Mouse (Mus musculus): Measurements from ENCODE around the gene Nol8. TPM values are rescaled to one million over a fixed set of nuclear protein-coding genes. Genes with fewer than 3 reads are reported as not detected.

The Nol8 gene
- total and polyA plus RNA-seq, 3 experiments: 1.4 to 19.4 (median 19.3) TPM

GRCm38 (mm10) chr13:49691056-49691455 is 38.2 kb downstream of the Nol8 start:
- H3K27ac ChIP-seq: no peak overlapping the region
- DNase-seq: no peak
- intact Hi-C loops (cut with DNase I): no loop called here
- TF ChIP-seq EP300 (IDR thresholded peaks at IDR 0.05; ENCODE audit: insufficient read depth, low read depth, low read length): no peak
- TF ChIP-seq CTCF (IDR thresholded peaks at IDR 0.05): no peak
- TF ChIP-seq POLR2A (IDR thresholded peaks at IDR 0.05; ENCODE audit: insufficient read depth, low read depth, low read length): no peak
- H3K9ac ChIP-seq (ENCODE audit: low read depth, low read length): no peak overlapping the region
- peaks cover 1% of the 10 kb centered on the region; the same call in 1 of the 2 replicates for H3K79me2 ChIP-seq (replicated peaks; ENCODE audit: control insufficient read depth, insufficient read depth, low read length)
- H3K4me3 ChIP-seq: no peak overlapping the region
- H3K4me1 ChIP-seq (ENCODE audit: control insufficient read depth, insufficient read depth, low read length): no peaks in the 10 kb centered on the region
- no peaks in the 10 kb centered on the region for H3K27me3 ChIP-seq (ENCODE audit: control insufficient read depth, insufficient read depth, low read length)
- no peaks in the 10 kb centered on the region for H3K36me3 ChIP-seq (ENCODE audit: control insufficient read depth, insufficient read depth, low read length)
- 94% methylated on average over 5 of the region's 5 CpGs for WGBS

- no peaks in the 10 kb centered on the region for H3K36me3 ChIP-seq (ENCODE audit: control insufficient read depth, insufficient read depth, low read length)
- H3K27me3 ChIP-seq (ENCODE audit: control insufficient read depth, insufficient read depth, low read length): no peaks in the 10 kb centered on the region
- 93% methylated on average over 11 of the region's 11 CpGs for WGBS
- intact Hi-C loops (cut with DNase I): no loop called here
- H3K4me3 ChIP-seq: no peak overlapping the region
- DNase-seq: no peak
- no peaks in the 10 kb centered on the region for H3K4me1 ChIP-seq (ENCODE audit: control insufficient read depth, insufficient read depth, low read length)
- no peaks in the 10 kb centered on the region; the same call in 1 of the 2 replicates for H3K79me2 ChIP-seq (replicated peaks; ENCODE audit: control insufficient read depth, insufficient read depth, low read length)
- no peak overlapping the region for H3K27ac ChIP-seq
- TF ChIP-seq POLR2A (IDR thresholded peaks at IDR 0.05; ENCODE audit: insufficient read depth, low read depth, low read length): no peak
- no peak for TF ChIP-seq CTCF (IDR thresholded peaks at IDR 0.05)
- no peak for TF ChIP-seq EP300 (IDR thresholded peaks at IDR 0.05; ENCODE audit: insufficient read depth, low read depth, low read length)
- no peak overlapping the region for H3K9ac ChIP-seq (ENCODE audit: low read depth, low read length)
Observed at GRCm38 (mm10) chr13:49703216-49703779, 50.4 kb downstream of the Nol8 start.

- no peaks in the 10 kb centered on the region for H3K27me3 ChIP-seq (ENCODE audit: control insufficient read depth, insufficient read depth, low read length)
- WGBS: 93% methylated on average over 3 of the region's 3 CpGs
- no peak for TF ChIP-seq POLR2A (IDR thresholded peaks at IDR 0.05; ENCODE audit: insufficient read depth, low read depth, low read length)
- TF ChIP-seq CTCF (IDR thresholded peaks at IDR 0.05): no peak
- TF ChIP-seq EP300 (IDR thresholded peaks at IDR 0.05; ENCODE audit: insufficient read depth, low read depth, low read length): no peak
- no peaks in the 10 kb centered on the region for H3K79me2 ChIP-seq (replicated peaks; ENCODE audit: control insufficient read depth, insufficient read depth, low read length)
- H3K4me3 ChIP-seq: no peak overlapping the region
- H3K27ac ChIP-seq: no peak overlapping the region
- no peak for DNase-seq
- no peaks in the 10 kb centered on the region for H3K4me1 ChIP-seq (ENCODE audit: control insufficient read depth, insufficient read depth, low read length)
- no peak overlapping the region for H3K9ac ChIP-seq (ENCODE audit: low read depth, low read length)
- intact Hi-C loops (cut with DNase I): no loop called here
- no peaks in the 10 kb centered on the region for H3K36me3 ChIP-seq (ENCODE audit: control insufficient read depth, insufficient read depth, low read length)
Observed at GRCm38 (mm10) chr13:49706032-49706690, 53.3 kb downstream of the Nol8 start.

GRCm38 (mm10) chr13:49708311-49708710 is 55.4 kb downstream of the Nol8 start:
- no peaks in the 10 kb centered on the region for H3K27me3 ChIP-seq (ENCODE audit: control insufficient read depth, insufficient read depth, low read length)
- H3K9ac ChIP-seq (ENCODE audit: low read depth, low read length): no peak overlapping the region
- WGBS: 87% methylated on average over 8 of the region's 8 CpGs
- H3K4me1 ChIP-seq (ENCODE audit: control insufficient read depth, insufficient read depth, low read length): no peaks in the 10 kb centered on the region
- no peaks in the 10 kb centered on the region for H3K36me3 ChIP-seq (ENCODE audit: control insufficient read depth, insufficient read depth, low read length)
- intact Hi-C loops (cut with DNase I): no loop called here
- DNase-seq: no peak
- H3K4me3 ChIP-seq: no peak overlapping the region
- H3K27ac ChIP-seq: no peak overlapping the region
- TF ChIP-seq CTCF (IDR thresholded peaks at IDR 0.05): no peak
- no peak for TF ChIP-seq POLR2A (IDR thresholded peaks at IDR 0.05; ENCODE audit: insufficient read depth, low read depth, low read length)
- TF ChIP-seq EP300 (IDR thresholded peaks at IDR 0.05; ENCODE audit: insufficient read depth, low read depth, low read length): no peak
- no peaks in the 10 kb centered on the region for H3K79me2 ChIP-seq (replicated peaks; ENCODE audit: control insufficient read depth, insufficient read depth, low read length)

DNA sequence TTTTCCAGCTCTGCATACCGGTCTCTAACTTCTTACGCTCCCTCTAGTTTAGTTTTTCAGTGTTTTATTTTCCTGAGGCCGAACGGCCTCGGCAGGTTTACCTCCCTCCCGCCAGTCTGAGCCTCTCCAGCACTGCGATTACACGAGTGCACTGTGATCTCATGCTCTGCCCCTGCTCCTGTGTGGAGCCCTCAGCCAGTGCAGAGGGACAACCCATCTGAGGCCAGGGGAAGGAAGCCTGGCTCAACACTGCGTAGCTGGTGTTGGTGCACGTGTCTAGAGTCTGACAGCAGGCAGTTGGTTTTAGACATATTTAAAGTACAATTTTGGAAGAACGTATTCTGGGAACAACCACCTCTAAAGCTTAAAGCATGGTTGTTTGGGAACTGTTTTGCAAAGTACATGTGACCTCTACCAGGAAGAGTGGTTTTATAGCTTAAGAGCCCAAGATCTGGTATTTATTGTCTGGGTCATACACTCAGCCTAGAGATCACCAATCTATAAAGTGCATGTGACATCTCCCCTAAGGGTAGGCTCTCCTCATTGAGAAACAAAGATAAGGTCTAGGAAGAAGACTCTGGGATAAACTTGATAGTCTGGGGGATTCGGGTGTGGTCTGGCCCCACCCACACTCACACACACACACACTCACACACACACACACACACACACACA is 59.3 kb downstream of the Nol8 start:
- WGBS: 91% methylated on average over 12 of the region's 12 CpGs
- DNase-seq: no peak
- H3K4me3 ChIP-seq: no peak overlapping the region
- H3K9ac ChIP-seq (ENCODE audit: low read depth, low read length): no peak overlapping the region
- H3K79me2 ChIP-seq (replicated peaks; ENCODE audit: control insufficient read depth, insufficient read depth, low read length): no peaks in the 10 kb centered on the region
- no peak overlapping the region for H3K27ac ChIP-seq
- intact Hi-C loops (cut with DNase I): no loop called here
- no peak for TF ChIP-seq CTCF (IDR thresholded peaks at IDR 0.05)
- TF ChIP-seq EP300 (IDR thresholded peaks at IDR 0.05; ENCODE audit: insufficient read depth, low read depth, low read length): no peak
- no peak for TF ChIP-seq POLR2A (IDR thresholded peaks at IDR 0.05; ENCODE audit: insufficient read depth, low read depth, low read length)
- H3K27me3 ChIP-seq (ENCODE audit: control insufficient read depth, insufficient read depth, low read length): no peaks in the 10 kb centered on the region
- H3K4me1 ChIP-seq (ENCODE audit: control insufficient read depth, insufficient read depth, low read length): no peaks in the 10 kb centered on the region
- H3K36me3 ChIP-seq (ENCODE audit: control insufficient read depth, insufficient read depth, low read length): no peaks in the 10 kb centered on the region

GRCm38 (mm10) chr13:49719310-49719709 is 66.4 kb downstream of the Nol8 start:
- H3K27ac ChIP-seq: no peak overlapping the region
- H3K9ac ChIP-seq (ENCODE audit: low read depth, low read length): no peak overlapping the region
- intact Hi-C loops (cut with DNase I): no loop called here
- 91% methylated on average over 3 of the region's 3 CpGs for WGBS
- no peaks in the 10 kb centered on the region for H3K4me1 ChIP-seq (ENCODE audit: control insufficient read depth, insufficient read depth, low read length)
- H3K4me3 ChIP-seq: no peak overlapping the region
- no peaks in the 10 kb centered on the region for H3K79me2 ChIP-seq (replicated peaks; ENCODE audit: control insufficient read depth, insufficient read depth, low read length)
- no peaks in the 10 kb centered on the region for H3K27me3 ChIP-seq (ENCODE audit: control insufficient read depth, insufficient read depth, low read length)
- TF ChIP-seq CTCF (IDR thresholded peaks at IDR 0.05): no peak
- TF ChIP-seq POLR2A (IDR thresholded peaks at IDR 0.05; ENCODE audit: insufficient read depth, low read depth, low read length): no peak
- no peaks in the 10 kb centered on the region for H3K36me3 ChIP-seq (ENCODE audit: control insufficient read depth, insufficient read depth, low read length)
- no peak for DNase-seq

Other genes with a start within 250 kb of the Nol8 start
- gene Ippk, start 231.8 kb upstream of the Nol8 start, total RNA-seq (2021): 1 to 10 TPM; 6.7 to 7.3 TPM
- gene Ippk, start 231.8 kb upstream of the Nol8 start, polyA plus RNA-seq (2012; rRNA removed): 4.3 and 6.9 TPM in 2 replicates
- gene Tes3-ps, start 159.8 kb upstream of the Nol8 start, total RNA-seq (2021): 1 to 10 TPM in 1 of 2 experiments, under 1 TPM in 1; 0.99 to 1.4 TPM
- 0.08 and 0.09 TPM in 2 replicates for gene Tes3-ps, start 159.8 kb upstream of the Nol8 start, polyA plus RNA-seq (2012; rRNA removed)
- 10 to 100 TPM; 13.4 to 15.4 TPM for gene Ecm2, start 148.3 kb upstream of the Nol8 start, total RNA-seq (2021)
- gene Ecm2, start 148.3 kb upstream of the Nol8 start, polyA plus RNA-seq (2012; rRNA removed): 8.2 and 14.8 TPM in 2 replicates
- 10 to 100 TPM; 13.8 to 16.7 TPM for gene Aspn, start 108.6 kb upstream of the Nol8 start, total RNA-seq (2021)
- 4.3 and 12.0 TPM in 2 replicates for gene Aspn, start 108.6 kb upstream of the Nol8 start, polyA plus RNA-seq (2012; rRNA removed)
- 1 to 10 TPM; 1.1 to 1.6 TPM for gene Omd, start 70.6 kb upstream of the Nol8 start, total RNA-seq (2021)
- 0.94 and 1.2 TPM in 2 replicates for gene Omd, start 70.6 kb upstream of the Nol8 start, polyA plus RNA-seq (2012; rRNA removed)
- gene Ogn, start 45.0 kb upstream of the Nol8 start, total RNA-seq (2021): 10 to 100 TPM; 69.0 to 74.7 TPM
- gene Ogn, start 45.0 kb upstream of the Nol8 start, polyA plus RNA-seq (2012; rRNA removed): 27.4 and 71.7 TPM in 2 replicates
- 1 to 10 TPM; 1.8 to 2.4 TPM for gene Cenpp, start 293 bp upstream of the Nol8 start, total RNA-seq (2021)
- 0.57 and 1.1 TPM in 2 replicates for gene Cenpp, start 293 bp upstream of the Nol8 start, polyA plus RNA-seq (2012; rRNA removed)
- gene Iars, start 29.0 kb downstream of the Nol8 start, total RNA-seq (2021): 10 to 100 TPM; 52.2 to 75.0 TPM
- 19.4 and 38.1 TPM in 2 replicates for gene Iars, start 29.0 kb downstream of the Nol8 start, polyA plus RNA-seq (2012; rRNA removed)
- under 1 TPM; 0.10 to 0.32 TPM for gene Gm30302, start 145.9 kb downstream of the Nol8 start, total RNA-seq (2021)
- gene Gm30302, start 145.9 kb downstream of the Nol8 start, polyA plus RNA-seq (2012; rRNA removed): 0.18 and 0.25 TPM in 2 replicates